In genomic region chr5:31725885-31726284, GRCm38 (mm10) we compare ENCODE assay signal across 16 mouse cellular contexts.
"Had no signal": no experiment of that assay in that cellular context is flagged by ENCODE, and none has a peak within 500 bp of the region (broad histone marks: within the 10 kb centered on the region; RNA-seq: fewer than 3 reads in every experiment).

No protein-coding gene starts in this region.

- DNase-seq: kidney, postnatal 10 days; kidney, postnatal 4 days; lung, embryonic 14.5 days; lung, postnatal 10 days; lung, postnatal 4 days; thymus, adult 18-20 months; thymus, postnatal 14 days had no signal

- H3K9ac ChIP-seq: limb, embryonic 15.5 days; liver, embryonic 12.5 days; lung, embryonic 14.5 days; midbrain, embryonic 15.5 days; neural tube, embryonic 13.5 days had no signal

- H3K36me3 ChIP-seq: limb, embryonic 15.5 days; liver, embryonic 12.5 days; midbrain, embryonic 15.5 days; neural tube, embryonic 13.5 days had no signal

- H3K4me1 ChIP-seq: limb, embryonic 15.5 days; midbrain, embryonic 15.5 days; neural tube, embryonic 13.5 days had no signal

- H3K27me3 ChIP-seq: limb, embryonic 15.5 days; liver, embryonic 12.5 days; megakaryocyte, embryonic 14.5 days; midbrain, embryonic 15.5 days; neural tube, embryonic 13.5 days had no signal

- H3K9me3 ChIP-seq: limb, embryonic 15.5 days; liver, embryonic 12.5 days; megakaryocyte, embryonic 14.5 days; midbrain, embryonic 15.5 days; neural tube, embryonic 13.5 days had no signal

- H3K27ac ChIP-seq: layer of hippocampus, adult 2 months; left cerebral cortex, adult 2 months; limb, embryonic 15.5 days; liver, embryonic 12.5 days; midbrain, embryonic 15.5 days; neural tube, embryonic 13.5 days; stomach, postnatal 0 days had no signal

- H3K4me2 ChIP-seq: limb, embryonic 15.5 days; liver, embryonic 12.5 days; lung, embryonic 14.5 days; midbrain, embryonic 11.5 days; midbrain, embryonic 15.5 days; neural tube, embryonic 13.5 days had no signal

- ATAC-seq: liver, embryonic 12.5 days; midbrain, embryonic 15.5 days had no signal

- H3K4me3 ChIP-seq: layer of hippocampus, adult 2 months; left cerebral cortex, adult 2 months; limb, embryonic 15.5 days; liver, embryonic 12.5 days; megakaryocyte, embryonic 14.5 days; midbrain, embryonic 15.5 days; neural tube, embryonic 13.5 days had no signal
